Mouse (Mus musculus): Measurements from ENCODE around the gene Kif16b.
"Not testable (repeated sequence)": the region's sequence is repeated elsewhere in the genome, so short reads cannot be mapped to it uniquely, and the experiment has no call there.

The Kif16b gene

GRCm38 (mm10) chr2:142590284-142590724 lies 311.0 kb downstream of the Kif16b start:
- no peak for DNase-seq (ENCODE audit: low read depth)

GRCm38 (mm10) chr2:142589403-142590283 lies 311.7 kb downstream of the Kif16b start:
- DNase-seq (ENCODE audit: low read depth) = no peak

- DNase-seq (ENCODE audit: low read depth) = no peak
Measured at GRCm38 (mm10) chr2:142585845-142586244, 315.5 kb downstream of the Kif16b start.

DNA sequence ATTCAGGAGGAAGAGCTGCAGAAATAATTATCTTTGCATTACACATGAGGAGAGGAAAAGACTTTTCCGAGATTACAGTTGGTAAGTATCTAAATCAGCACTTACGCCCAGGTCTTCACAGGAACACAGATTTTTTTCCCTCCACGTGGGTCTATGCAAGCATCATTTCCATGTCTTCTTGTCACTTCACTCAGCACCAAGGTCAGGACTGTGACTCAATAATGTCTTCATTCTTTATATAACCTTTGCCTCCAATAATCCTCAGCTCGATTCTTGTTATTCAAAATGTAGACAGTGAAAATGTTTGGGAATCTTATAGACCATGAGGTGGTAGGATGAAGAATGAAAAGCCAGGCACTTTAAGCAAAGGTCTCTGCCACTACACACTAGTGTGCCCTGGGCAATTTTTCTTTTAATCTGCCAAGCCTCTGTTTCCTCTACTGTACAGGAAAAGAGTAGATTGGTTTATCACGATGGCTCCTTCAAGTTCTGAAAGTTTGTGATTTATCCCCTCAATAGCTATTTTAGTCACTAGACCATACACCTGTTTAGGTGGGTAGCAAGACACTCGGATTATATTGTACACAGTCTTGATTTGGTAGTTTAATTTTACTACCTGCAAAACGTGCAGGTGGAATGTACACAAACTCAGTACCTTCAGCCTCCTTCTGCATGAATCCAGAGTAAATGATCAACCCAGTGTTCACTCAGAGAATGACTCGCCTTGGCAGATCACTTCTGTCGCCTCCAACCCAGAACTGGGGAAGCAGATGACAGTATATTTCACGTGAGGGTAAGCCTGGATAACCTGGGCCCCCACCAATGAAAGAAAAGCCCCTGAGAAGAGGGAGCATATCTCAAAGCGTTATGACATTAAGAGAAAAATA lies 316.2 kb downstream of the Kif16b start:
- no peak for DNase-seq (ENCODE audit: low read depth)

DNA sequence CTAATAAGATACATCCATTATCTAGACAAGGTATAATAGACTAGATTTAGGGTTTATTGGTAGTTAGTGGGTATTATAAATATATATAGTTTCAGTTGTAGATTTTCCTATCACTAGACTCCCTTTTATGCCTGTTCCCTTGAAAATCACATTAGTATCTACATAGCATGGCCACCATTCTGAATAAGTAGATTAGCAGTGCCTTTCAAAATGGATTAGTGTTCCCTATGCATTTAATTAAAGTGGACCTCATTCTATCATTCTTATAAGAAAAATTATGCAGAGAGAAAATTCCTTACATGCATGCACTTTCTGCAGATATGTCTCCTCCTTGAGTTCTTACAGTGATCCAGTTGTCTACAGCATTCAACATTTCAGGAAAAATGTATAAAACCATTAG lies 320.9 kb downstream of the Kif16b start:
- DNase-seq (ENCODE audit: low read depth) = no peak

DNA sequence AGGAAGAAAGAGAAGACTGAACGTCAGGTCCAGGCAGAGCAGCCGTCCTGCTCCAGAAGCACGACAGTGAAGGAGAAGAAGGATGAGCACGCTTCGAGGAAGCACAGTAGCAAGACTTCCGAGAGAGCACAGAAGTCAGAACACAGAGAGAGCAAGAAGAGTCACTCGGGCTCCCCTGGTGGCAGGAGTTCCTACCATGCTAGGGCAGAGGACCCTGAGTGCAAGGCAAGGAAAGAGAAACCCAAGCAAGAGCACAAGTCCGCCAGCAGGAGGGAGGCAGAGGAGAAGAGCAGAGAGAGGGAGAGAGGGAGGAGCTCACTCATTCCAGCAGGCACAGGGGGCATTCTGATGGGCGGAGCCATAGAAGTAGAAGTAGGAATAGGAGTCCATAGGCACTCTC lies 323.9 kb downstream of the Kif16b start:
- not testable (repeated sequence) for DNase-seq (ENCODE audit: low read depth)

- no peak for DNase-seq (ENCODE audit: low read depth)
Measured at GRCm38 (mm10) chr2:142569771-142570170, 331.6 kb downstream of the Kif16b start.
